Comparison of ENCODE assay signal across 7 mouse cellular contexts in genomic region chr13:117550108-117550507, GRCm38 (mm10). TPM values are rescaled to one million over a fixed set of nuclear protein-coding genes. Genes with fewer than 3 reads are reported as not detected.
A peak's percentile ranks its signal among the peaks of the same experiment; 100 is the strongest.
DNase-seq lines count a peak whose midpoint lies in the region; ATAC-seq lines count a peak whose summit lies in the region.

No protein-coding gene starts in this region.

- H3K4me1 ChIP-seq in hindbrain, embryonic 13.5 days (replicated peaks): no peaks in the 10 kb centered on the region
- H3K4me1 ChIP-seq in limb, embryonic 13.5 days: no peaks in the 10 kb centered on the region

- H3K9me3 ChIP-seq in hindbrain, embryonic 13.5 days: no peaks in the 10 kb centered on the region
- H3K9me3 ChIP-seq in limb, embryonic 13.5 days: no peaks in the 10 kb centered on the region

- H3K9ac ChIP-seq in hindbrain, embryonic 13.5 days: no peak overlapping the region
- H3K9ac ChIP-seq in limb, embryonic 13.5 days: no peak overlapping the region

- H3K27me3 ChIP-seq in hindbrain, embryonic 13.5 days: no peaks in the 10 kb centered on the region
- no peaks in the 10 kb centered on the region for H3K27me3 ChIP-seq in limb, embryonic 13.5 days

- DNase-seq in ovary, postnatal 14 days (ENCODE audit: low spot score): peak; percentile 5
- DNase-seq in ovary, postnatal 10 days (ENCODE audit: low spot score): no peak
- DNase-seq in ZHBTc4 (ENCODE audit: low read depth, low spot score): peak; percentile 72
- peak; percentile 55 for DNase-seq in embryo, embryonic 10 days (ENCODE audit: low spot score)
- DNase-seq in retina, postnatal 7 days (ENCODE audit: low read depth, low spot score): peak; percentile 52

- no peak overlapping the region for H3K4me3 ChIP-seq in hindbrain, embryonic 13.5 days
- H3K4me3 ChIP-seq in limb, embryonic 13.5 days: no peak overlapping the region

- H3K36me3 ChIP-seq in hindbrain, embryonic 13.5 days: no peaks in the 10 kb centered on the region
- no peaks in the 10 kb centered on the region for H3K36me3 ChIP-seq in limb, embryonic 13.5 days

- ATAC-seq in hindbrain, embryonic 13.5 days (ENCODE audit: low FRiP score): peak; percentile 69; the same call in 1 of the 2 replicates
- peak; percentile 40; the same call in 1 of the 2 replicates for ATAC-seq in limb, embryonic 13.5 days (ENCODE audit: low FRiP score, low read depth)

- WGBS in hindbrain, embryonic 13.5 days: 40% methylated on average over 3 of the region's 3 CpGs
- WGBS in limb, embryonic 13.5 days: 18% methylated on average over 3 of the region's 3 CpGs

- H3K27ac ChIP-seq in hindbrain, embryonic 13.5 days: no peak overlapping the region
- H3K27ac ChIP-seq in limb, embryonic 13.5 days: no peak overlapping the region

- no peak overlapping the region for H3K4me2 ChIP-seq in hindbrain, embryonic 13.5 days
- H3K4me2 ChIP-seq in limb, embryonic 13.5 days (replicated peaks): no peak overlapping the region

RNA-seq across cellular contexts. Expression of gene Hcn1, which starts 52.0 kb away (rescaled TPM):
- polyA plus RNA-seq in hindbrain, embryonic 13.5 days (2015; fragmentation: Nextera tagmentation; extraction: Ambion mirVana): 0.69 and 0.71 TPM in 2 replicates
- polyA plus RNA-seq in limb, embryonic 13.5 days (2015; fragmentation: Nextera tagmentation; extraction: Ambion mirVana): 0.09 and 0.13 TPM in 2 replicates
